Mouse (Mus musculus) right cerebral cortex, postnatal 10 days (tissue): ENCODE results near the gene Pid1.

Experiments used
- DNase-seq, 2 experiments: peaks; one replicate each; pipeline ENCODE4 v3.0.0; 2021; ENCODE audit warnings: low spot score in 2 of 2

Gene Pid1

GRCm38 (mm10) chr1:84363967-84364366 lies at the start of gene Pid1:
Gene Pid1 (minus strand): TSS chr1:84364180.
- DNase-seq = no peak

- DNase-seq = no peak
Observed at GRCm38 (mm10) chr1:84409514-84409913, 45.5 kb upstream of the Pid1 start.

GRCm38 (mm10) chr1:84408873-84409272 lies 44.9 kb upstream of the Pid1 start:
- no peak for DNase-seq

GRCm38 (mm10) chr1:84406891-84407290 lies 42.9 kb upstream of the Pid1 start:
- DNase-seq = no peak

- no peak for DNase-seq
Observed at GRCm38 (mm10) chr1:84405551-84406290, 41.7 kb upstream of the Pid1 start.

GRCm38 (mm10) chr1:84404880-84405279 lies 40.9 kb upstream of the Pid1 start:
- DNase-seq = no peak

DNA sequence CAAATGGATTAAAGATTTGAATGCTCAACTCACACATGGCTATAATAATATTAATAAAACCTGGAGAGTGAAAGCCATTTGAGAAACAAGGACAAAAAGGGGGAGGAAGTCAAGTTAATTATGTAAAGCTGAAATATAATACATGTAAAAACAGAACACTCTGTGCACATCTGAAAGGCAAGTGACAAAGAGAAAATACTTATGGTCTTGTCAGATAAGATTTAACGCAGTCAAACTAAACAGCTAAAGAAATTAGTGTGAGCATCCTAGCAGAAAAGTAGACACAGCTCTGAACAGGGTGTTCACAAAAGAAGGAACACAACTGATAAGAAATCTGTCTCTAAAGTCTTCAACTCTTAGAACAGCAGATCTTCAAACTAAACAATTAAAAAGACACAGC lies 38.2 kb upstream of the Pid1 start:
- DNase-seq = no peak

- no peak for DNase-seq
Observed at GRCm38 (mm10) chr1:84399671-84400070, 35.7 kb upstream of the Pid1 start.

DNA sequence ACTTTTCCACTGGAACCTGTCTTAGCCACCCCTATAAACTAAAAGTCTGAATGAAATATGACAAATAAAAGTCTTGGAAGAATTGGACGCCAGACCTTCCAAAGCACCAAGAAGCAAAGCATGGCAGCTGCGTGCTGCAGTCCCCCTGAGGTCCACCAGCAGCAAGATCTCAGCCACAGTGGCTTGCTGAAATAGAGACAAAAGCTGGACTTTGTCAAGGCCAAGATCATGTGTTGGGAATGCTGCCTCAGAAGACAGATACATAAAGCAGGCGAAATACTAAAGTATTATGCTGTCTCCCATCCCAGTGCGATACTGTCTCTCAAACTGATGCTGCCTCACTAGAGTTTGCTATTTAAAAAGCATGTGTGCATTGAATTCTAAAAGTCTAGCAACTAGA lies 35.1 kb upstream of the Pid1 start:
- DNase-seq = no peak

DNA sequence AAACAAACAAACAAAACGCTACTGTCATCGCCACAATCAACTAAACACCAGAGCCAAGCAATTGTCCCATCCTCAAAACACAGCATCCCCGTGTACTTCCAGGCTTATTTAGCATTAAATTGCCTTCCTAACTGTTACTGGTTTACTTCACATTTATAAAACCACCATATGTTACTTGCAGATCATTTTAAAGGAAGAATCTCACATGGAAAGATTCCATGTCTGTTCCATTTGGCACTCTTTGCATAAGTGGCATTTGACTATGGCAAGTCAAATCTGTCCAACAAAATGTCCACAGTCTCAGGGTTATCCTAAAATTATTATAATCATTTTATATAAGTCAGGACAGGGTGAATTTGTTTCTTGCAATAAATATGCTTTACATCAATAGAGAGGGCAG lies 32.8 kb upstream of the Pid1 start:
- DNase-seq = no peak

DNA sequence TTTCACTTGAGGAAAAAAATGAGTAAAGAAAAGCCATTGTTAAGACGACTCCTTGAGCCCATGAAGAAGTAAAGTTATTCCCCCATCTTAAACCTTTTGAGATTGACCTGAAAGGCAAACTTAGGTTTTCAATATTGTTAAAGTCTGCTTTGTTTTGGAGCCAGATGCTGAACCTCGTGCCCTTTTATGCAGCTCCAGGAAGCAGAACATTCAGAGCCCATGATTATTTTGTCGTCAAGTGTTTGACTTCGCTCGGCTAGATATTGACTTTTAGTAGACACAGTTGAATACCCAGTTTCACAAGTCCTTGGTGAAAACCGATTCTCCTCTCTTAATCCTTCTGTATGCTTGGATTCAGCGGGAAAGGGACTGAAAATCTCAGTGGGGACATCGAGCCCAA lies 31.9 kb upstream of the Pid1 start:
- no peak for DNase-seq

- DNase-seq = no peak
Observed at GRCm38 (mm10) chr1:84390961-84391360, 27.0 kb upstream of the Pid1 start.

DNA sequence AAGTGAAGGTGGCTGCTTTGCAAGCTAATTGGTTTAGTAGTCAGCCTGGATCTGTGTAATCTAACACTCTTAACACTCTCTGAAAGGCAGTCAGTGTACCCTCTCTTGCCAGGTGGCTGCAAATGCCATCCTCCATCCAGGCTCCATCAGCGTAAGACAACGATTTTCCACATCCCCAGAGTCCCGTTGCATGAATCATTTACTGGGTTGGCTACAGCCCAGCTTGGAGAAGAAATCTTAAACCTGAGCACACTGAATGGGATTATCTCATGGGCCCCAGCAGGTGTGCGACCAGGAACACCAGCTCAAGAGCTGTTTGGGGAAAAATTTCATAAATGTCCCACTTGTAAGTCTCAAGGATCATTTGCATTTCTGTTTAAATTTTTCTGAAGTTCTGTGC lies 23.6 kb upstream of the Pid1 start:
- DNase-seq = peak; percentile 43 to 61

- peak; percentile 74 to 80 for DNase-seq
Observed at GRCm38 (mm10) chr1:84386481-84387146, 22.6 kb upstream of the Pid1 start.

- no peak for DNase-seq
Observed at GRCm38 (mm10) chr1:84382709-84383108, 18.7 kb upstream of the Pid1 start.

DNA sequence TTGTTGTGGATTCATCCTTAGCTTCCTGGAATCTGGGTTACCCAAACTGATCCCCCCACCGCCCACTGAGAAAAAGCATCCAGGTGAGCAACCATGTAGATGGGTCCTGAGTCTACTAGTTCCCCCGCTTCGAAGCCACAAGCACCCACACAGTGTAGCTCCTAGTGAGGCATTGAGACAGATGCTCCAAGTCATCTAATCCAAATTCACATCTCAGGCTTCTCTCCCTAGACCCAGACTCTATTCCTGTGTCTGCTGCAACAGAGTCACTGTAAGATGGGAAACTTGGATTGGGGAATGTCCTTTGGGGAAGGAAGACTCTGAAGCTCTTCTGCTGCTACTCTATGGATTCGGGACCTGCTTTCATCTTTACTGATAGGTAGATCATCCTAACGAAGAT lies 18.1 kb upstream of the Pid1 start:
- DNase-seq = no peak

DNA sequence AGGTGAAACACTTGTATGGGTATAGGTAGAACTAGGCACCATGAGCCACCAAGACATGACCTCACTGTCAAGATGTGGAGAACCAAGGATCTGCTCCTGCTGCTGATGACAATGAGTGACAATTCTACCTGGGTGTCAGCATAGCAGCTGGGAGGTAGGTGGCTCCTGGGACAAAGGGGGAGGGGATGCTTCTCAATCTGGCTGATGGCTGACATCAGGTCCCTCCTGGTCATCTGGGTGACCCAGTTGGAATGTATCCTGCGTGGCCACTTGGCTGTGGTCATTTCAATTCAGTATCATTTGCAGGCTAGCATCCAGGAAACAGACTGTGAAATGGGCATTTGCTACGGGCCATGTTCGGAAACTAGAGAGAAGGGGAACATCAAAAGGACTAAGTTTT lies 16.9 kb upstream of the Pid1 start:
- DNase-seq = no peak

GRCm38 (mm10) chr1:84367733-84368132 lies 3.8 kb upstream of the Pid1 start:
- no peak for DNase-seq

- peak in 1 of 2 experiments; percentile 29 for DNase-seq
Observed at GRCm38 (mm10) chr1:84366553-84366952, 2.6 kb upstream of the Pid1 start.

DNA sequence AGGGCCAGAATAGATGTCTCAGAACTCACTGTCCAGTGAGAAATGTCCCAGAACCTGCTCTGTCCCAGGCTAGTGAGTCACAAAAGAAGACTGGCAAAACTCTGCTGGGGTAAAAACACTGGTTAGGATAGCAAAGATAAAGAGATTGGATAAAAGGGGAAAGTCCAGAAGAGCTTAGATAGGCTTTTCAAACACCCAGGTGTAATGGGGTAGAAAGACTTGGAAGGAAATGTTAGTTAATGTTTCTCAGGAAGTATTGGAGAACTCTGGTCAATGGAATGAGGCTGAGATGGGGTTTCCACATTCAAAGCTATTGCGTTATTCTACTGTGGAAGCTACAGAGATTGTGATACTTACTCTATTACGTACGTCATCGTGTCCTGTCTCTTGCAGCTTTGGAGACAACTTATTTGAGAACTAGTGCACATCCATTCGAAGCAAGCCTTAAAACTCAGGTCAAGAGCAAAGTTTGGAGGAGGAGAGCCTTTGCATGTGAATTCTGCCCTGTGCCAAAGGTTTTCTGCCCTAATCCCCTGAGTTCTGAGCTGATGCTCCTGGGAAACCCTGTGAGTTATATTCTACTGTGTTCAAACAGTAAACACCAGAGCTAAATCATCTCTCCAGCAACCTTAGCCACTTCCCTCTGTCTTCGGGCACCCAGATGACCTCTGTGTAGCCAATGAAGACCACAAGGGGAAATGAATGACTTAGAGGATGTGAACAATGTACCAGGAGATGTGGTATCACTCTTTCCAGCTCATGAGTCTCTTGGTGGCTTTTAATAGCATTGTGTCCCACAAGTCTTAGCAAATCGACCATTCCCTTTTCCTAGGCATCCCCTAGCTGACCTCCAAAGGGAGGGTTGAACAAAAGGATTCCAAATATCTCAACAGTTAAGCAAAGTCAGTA lies 1.0 kb downstream of the Pid1 start:
- DNase-seq = no peak

DNA sequence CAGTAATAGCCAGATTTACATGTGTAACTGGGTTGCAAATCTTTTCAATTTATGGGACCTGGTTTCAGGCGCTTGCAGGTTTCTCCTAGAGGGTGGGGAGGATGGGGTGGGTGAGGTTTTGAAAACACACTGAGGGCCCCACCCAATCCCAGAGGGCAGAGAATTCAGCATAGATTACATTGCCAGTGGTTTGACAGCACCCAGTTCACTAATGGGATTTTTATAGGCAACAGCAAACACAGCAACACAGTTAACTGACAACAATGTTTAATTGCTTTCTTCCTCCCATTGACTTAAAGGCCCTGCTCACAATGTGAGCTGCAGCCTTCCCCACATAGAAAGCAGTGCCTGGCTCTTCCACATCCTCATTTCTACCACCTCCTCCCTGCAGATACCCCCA lies 1.8 kb downstream of the Pid1 start:
- DNase-seq = no peak

DNA sequence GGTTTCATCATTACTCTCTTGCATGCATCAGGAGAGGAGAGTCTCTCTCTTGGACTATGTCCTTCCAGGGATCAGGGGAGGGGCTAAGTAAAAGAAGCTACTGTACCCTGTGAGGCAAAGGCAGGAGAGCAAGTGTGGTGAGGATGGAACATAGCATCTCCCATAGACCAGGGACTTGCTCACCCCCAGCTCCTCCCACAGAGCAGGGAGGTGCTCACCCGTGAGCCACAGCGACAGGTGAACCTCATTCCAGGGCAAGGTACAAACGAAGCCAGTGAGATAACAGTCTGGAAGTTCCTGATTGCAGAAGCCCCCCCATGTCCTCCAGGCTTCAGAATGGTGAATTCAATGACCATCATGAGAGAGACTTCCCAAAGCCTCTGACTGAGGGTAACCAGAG lies 2.6 kb downstream of the Pid1 start:
- DNase-seq = no peak
